Mouse (Mus musculus) heart, adult 8-10 months (tissue): ENCODE measurements around the gene Caly. TPM values are rescaled to one million over a fixed set of nuclear protein-coding genes. Genes with fewer than 3 reads are reported as not detected.
A peak's percentile ranks its signal among the peaks of the same experiment; 100 is the strongest.

Source experiments
- DNase-seq: peaks from one replicate; pipeline ENCODE4 v3.0.0; 2022; ENCODE audit warnings: low spot score
- total RNA-seq, 4 experiments: library from RNA; stranded (reverse); gene quantifications; 2 replicates each; pipeline ENCODE4 v1.2.4; 2022

Gene Caly
- total RNA-seq, 4 experiments from 2014 or later: 0.25 to 0.50 (median 0.30) TPM; not detected in 1

DNA sequence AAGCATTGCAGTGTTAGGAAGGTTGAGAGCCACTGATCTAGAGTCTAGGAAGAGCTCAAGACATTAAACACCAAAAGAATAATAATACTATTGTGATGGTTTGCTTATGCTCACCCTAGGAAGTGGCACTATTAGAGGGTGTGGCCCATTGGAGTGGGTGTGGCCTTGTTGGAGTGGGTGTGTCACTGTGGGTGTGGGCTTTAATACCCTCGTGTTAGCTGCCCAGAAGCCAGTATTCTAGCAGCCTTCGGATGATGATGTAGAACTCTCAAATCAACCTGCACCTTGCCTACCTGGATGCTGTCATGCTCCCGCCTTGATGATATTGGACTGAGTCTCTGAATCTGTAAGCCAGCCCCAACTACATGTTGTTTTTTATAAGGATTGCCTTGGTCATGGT is 39.6 kb downstream of the Caly start:
- DNase-seq: no peak

DNA sequence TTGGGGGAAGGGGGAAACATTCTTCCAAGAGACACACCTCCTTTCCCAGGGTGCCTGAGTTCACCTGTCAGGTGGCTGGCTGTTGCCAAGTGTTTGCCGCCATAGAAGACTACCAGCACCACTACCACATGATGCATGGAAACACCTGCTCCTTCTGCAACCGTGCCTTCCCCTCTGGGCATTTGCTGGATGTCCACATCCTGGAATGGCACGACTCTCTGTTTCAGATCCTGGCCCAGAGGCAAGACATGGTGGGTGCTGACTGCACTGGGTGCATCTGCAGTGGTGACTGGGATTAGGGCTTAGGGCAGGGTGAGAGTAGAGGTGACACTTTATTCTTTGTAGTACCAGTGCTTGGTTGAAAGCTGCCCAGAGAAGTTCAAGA is 45.2 kb downstream of the Caly start:
- no peak for DNase-seq

DNA sequence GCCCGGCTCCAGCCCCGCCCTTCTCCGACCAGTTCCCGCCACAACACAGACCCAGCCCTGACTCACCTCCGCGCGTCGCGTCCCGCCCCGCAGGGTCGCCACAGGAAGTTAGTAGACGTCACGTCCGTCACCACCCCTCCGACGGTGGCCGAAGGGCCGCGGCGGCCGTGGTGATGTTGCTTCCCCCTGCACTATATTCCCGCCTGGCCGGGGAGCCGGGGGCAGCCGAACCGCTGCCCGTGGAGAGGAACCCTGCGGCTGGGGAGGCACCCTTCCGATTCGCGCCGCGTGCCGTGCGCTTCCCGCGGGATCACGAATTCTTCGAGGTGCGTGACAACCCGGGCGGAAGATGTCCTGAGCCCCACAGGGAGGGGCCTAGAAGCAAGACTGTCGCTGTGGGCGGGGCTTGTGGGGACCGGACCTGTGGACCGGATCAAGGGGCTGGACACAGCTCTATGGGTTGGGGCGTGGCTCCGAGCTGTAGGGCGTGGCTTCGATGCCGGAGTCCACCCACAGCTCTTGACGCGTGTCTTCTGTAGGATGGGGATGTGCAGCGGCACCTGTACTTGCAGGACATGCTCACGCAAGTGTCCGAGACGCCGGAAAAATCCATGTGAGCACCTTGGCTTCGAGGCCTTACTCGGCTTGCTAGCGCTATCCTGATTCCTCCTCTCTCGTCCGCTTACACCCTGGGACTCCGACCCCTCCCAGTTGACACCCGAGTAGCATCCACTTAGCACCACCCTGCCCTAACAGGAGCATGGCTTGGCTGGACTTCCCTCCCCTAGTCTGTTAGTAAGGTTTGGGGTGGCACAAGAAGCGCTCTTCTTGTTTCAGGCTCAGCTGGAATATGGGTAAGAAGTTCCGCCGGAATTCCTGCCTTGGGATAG is 45.8 kb downstream of the Caly start, which contains the start of the genes Zfp511 and Tubgcp2:
TSS of gene Zfp511 (plus strand) at position 111 of the 890 bp plus-strand sequence.
TSS of gene Tubgcp2 (minus strand) at position 389 of the 890 bp plus-strand sequence.
- peak; percentile 93 for DNase-seq

DNA sequence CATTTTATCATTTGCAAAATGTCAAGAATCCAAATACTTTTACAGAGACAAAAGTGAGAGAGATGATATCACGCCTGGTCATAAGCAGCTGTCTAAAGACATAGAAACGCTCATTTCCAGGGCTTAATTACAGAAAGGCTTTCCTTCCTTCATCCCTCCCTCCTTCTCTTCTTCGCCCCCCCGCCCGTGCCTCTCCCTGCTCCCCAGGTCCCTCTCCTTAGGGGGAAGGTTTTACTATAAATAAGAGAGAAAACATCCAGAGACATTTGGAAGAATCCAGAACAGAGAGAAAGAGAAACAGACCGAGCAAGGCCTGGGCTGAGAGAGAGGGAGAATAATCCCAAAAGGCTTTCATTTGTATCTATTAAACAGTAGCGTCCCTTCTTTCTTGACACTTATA is 46.9 kb downstream of the Caly start:
- no peak for DNase-seq

DNA sequence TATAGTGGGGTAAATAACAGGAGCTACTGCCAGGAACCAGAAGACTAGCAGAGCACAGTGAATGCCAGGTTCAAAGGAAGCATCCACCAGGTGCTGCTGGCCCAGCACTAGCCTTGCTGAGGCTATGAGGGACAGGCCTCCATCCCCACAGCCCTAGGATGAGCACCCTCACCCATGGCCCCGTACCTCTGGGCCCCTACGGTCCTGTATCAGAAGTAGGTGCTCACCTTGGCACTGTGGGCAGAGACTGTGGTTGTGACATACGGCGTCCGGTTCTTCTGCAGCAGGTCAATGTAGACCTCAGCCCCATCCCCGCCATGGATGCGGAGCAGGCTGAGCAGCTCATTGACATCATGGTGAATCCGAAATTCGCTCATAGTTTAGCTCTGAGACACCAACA is 49.0 kb downstream of the Caly start:
- DNase-seq: no peak

- no peak for DNase-seq
Measured at GRCm38 (mm10) chr7:140032366-140032765, 50.0 kb downstream of the Caly start.

- DNase-seq: no peak
Measured at GRCm38 (mm10) chr7:140031771-140032170, 50.6 kb downstream of the Caly start.

Other genes starting within 250 kb of the Caly start
- gene Adgra1, start 248.4 kb downstream of the Caly start, total RNA-seq: under 1 TPM in 2 of 4 experiments, not detected in 2; 0.06 to 0.09 TPM
- under 1 TPM in 1 of 4 experiments, not detected in 3; 0.06 TPM for gene Kndc1, start 187.9 kb downstream of the Caly start, total RNA-seq
- gene Utf1, start 138.8 kb downstream of the Caly start, total RNA-seq: not detected
- not detected for gene 6430531B16Rik, start 103.8 kb downstream of the Caly start, total RNA-seq
- gene Adam8, start 90.0 kb downstream of the Caly start, total RNA-seq: 1 to 10 TPM in 2 of 4 experiments, under 1 TPM in 2; 0.25 to 1.8 (median 0.95) TPM
- gene Zfp511, start 46.2 kb downstream of the Caly start, total RNA-seq: 10 to 100 TPM in 2 of 4 experiments, 1 to 10 TPM in 2; 7.7 to 11.8 (median 10.7) TPM
- 10 to 100 TPM; 32.6 to 37.0 (median 34.9) TPM for gene Tubgcp2, start 45.9 kb downstream of the Caly start, total RNA-seq
- not detected for gene Msx3, start 33.5 kb downstream of the Caly start, total RNA-seq
- gene Prap1, start 10.8 kb upstream of the Caly start, total RNA-seq: not detected
- gene Fuom, start 19.9 kb upstream of the Caly start, total RNA-seq: 10 to 100 TPM; 65.8 to 83.2 (median 76.9) TPM
- gene Paox, start 33.3 kb upstream of the Caly start, total RNA-seq: 1 to 10 TPM; 2.2 to 4.0 (median 2.6) TPM
- gene Echs1, start 33.9 kb upstream of the Caly start, total RNA-seq: 100 to 1,000 TPM; 476 to 541 (median 510) TPM
- 10 to 100 TPM; 24.2 to 32.4 (median 29.3) TPM for gene Mtg1, start 55.0 kb upstream of the Caly start, total RNA-seq
- 1 to 10 TPM in 1 of 4 experiments, under 1 TPM in 3; 0.23 to 1.2 (median 0.64) TPM for gene Sprn, start 72.3 kb upstream of the Caly start, total RNA-seq
- gene Olfr522, start 82.2 kb upstream of the Caly start, total RNA-seq: not detected
- not detected for gene Olfr523, start 90.7 kb upstream of the Caly start, total RNA-seq
- gene Olfr524, start 123.4 kb upstream of the Caly start, total RNA-seq: not detected
- not detected for gene Cd163l1, start 135.7 kb upstream of the Caly start, total RNA-seq
- gene 5830411N06Rik, start 164.7 kb upstream of the Caly start, total RNA-seq: not detected
- gene Olfr525, start 238.3 kb upstream of the Caly start, total RNA-seq: not detected